Mouse (Mus musculus) spleen, adult 2 months (tissue): ENCODE data around the gene Fam24b. TPM values are rescaled to one million over a fixed set of nuclear protein-coding genes. Genes with fewer than 3 reads are reported as not detected.
A peak's percentile ranks its signal among the peaks of the same experiment; 100 is the strongest.

Experiments
- DNase-seq, 2 experiments: peaks; one replicate each; pipeline versions ENCODE4 v3.0.0 to v3.0.0-alpha.2; 2012 to 2021; ENCODE audit warnings: low spot score in 2 of 2, low read depth in 1 of 2
- H3K27ac ChIP-seq: fragments of 200-500 bp; 2 replicates; pipeline ENCODE4 v1.5.1; 2012; ENCODE audit warnings: low read length, inconsistent platforms; ENCODE audit not compliant: insufficient read depth
- H3K27me3 ChIP-seq: fragments of 200-500 bp; 2 replicates; pipeline ENCODE4 v1.6.1; 2012; ENCODE audit warnings: mild to moderate bottlenecking, moderate library complexity, low read length, inconsistent platforms; ENCODE audit not compliant: control insufficient read depth, insufficient read depth
- H3K36me3 ChIP-seq: fragments of 200-500 bp; 2 replicates; pipeline ENCODE4 v1.6.1; 2012; ENCODE audit warnings: mild to moderate bottlenecking, low read length, inconsistent platforms; ENCODE audit not compliant: control insufficient read depth, insufficient read depth
- H3K4me1 ChIP-seq: fragments of 200-500 bp; 2 replicates; pipeline ENCODE4 v1.6.1; 2011; ENCODE audit warnings: inconsistent platforms; ENCODE audit not compliant: control insufficient read depth, insufficient read depth, insufficient read length
- H3K4me3 ChIP-seq: fragments of 200-500 bp; 2 replicates; pipeline ENCODE4 v1.5.1; 2011; ENCODE audit warnings: mild to moderate bottlenecking, inconsistent platforms; ENCODE audit not compliant: insufficient read depth, insufficient read length; ENCODE audit errors: extremely low read depth
- CTCF ChIP-seq: fragments of 200-500 bp; IDR thresholded peaks from 2 replicates; pipeline ENCODE4 v1.5.1; 2011; ENCODE audit warnings: mild to moderate bottlenecking, inconsistent platforms; ENCODE audit not compliant: insufficient read depth, insufficient read length, insufficient replicate concordance; ENCODE audit errors: extremely low read depth
- POLR2A ChIP-seq: fragments of 200-500 bp; IDR thresholded peaks from 2 replicates; pipeline ENCODE4 v1.6.1; 2011; ENCODE audit warnings: low read depth, low read length, inconsistent platforms
- WGBS: fragments of 180-500 bp; shearing (Covaris S2); methylation state at CpG from one replicate; pipeline ENCODE4 v1.1.7; 2018; 5-methylcytosine and 5-hydroxymethylcytosine counted together
- polyA plus RNA-seq: library from polyadenylated mRNA; depleted of rRNA; stranded (reverse); fragments of >200 nt; gene quantifications from 2 replicates; pipeline ENCODE4 v1.2.3, GENCODE M21; 2012; rRNA removed

Gene Fam24b
- not detected in 2 replicates for polyA plus RNA-seq

DNA sequence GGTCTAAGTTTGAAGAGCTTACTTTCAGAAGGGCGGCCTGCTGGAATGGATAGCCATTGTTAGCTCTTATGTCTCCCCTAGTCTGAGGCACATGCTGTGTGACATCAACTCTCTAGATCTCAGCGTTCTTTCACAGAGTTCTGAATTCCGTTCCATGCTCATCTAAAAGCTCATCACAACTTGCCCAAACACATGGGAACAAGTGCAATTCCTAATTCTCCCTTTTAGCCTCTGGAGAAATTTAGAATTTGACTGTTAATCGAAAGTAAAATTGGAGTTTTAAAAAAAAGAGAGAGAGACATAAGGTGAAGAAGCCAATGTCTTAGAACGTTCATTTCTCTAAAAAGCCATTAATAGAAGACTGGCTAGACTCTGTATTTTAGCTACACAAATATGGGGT lies at the start of gene Fam24b:
TSS of gene Fam24b (minus strand) at position 101 of the 400 bp plus-strand sequence.
- no peak for TF ChIP-seq POLR2A
- TF ChIP-seq CTCF = no peak
- WGBS = 92% methylated on average over 5 of the region's 5 CpGs
- H3K27me3 ChIP-seq = no peaks in the 10 kb centered on the region
- DNase-seq = no peak
- no peak within 1 kb of the TSS for H3K4me3 ChIP-seq
- H3K4me1 ChIP-seq = no peaks in the 10 kb centered on the region
- no peaks in the 10 kb centered on the region for H3K36me3 ChIP-seq
- no peak within 1 kb of the TSS for H3K27ac ChIP-seq

DNA sequence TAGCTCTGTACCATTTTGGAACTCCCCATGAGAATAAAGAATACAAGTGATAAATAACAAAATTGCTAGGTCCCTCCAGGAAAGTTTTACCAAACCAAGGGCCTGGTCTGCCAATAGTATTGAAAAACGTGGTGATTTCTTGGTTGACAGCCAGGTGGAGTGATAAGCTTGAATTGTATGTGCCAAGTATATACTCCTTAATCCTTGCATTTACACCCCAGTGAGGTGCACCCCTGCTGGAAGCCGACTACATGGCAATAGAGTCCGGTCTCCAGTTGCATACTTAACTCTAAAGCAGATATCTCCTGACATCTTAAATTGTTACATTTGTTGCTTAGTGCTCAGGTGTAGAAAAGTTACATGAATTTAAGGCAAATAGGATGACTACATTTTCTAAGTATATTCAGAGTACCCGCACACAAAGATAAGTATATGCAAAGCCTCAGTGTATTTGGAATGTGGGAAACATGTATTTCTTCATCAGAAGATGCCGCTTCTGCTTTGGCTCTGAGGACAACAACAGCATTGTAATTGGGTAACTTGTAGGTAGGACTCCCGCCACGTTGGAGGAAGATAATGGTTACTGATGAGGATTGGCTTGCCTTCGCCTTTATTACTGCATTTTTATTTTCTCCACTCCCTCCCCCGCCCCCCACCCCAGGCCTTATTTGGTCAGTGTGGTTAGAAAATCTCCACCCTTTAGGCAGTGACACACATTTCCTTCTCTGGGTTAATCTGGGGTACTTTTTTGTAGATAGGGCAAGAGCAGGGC lies 42.8 kb upstream of the Fam24b start:
- no peak for DNase-seq
- Histone ChIP-seq H3K4me1 (no peaks in the 10 kb centered on the region; the same call in 1 of the 2 replicates), H3K4me3 (no peak overlapping the region), H3K27me3 (no peaks in the 10 kb centered on the region), H3K36me3 (no peaks in the 10 kb centered on the region), H3K27ac (no peak overlapping the region)
- WGBS = 71% methylated on average over 9 of the region's 9 CpGs
- no peak for TF ChIP-seq CTCF
- no peak for TF ChIP-seq POLR2A

DNA sequence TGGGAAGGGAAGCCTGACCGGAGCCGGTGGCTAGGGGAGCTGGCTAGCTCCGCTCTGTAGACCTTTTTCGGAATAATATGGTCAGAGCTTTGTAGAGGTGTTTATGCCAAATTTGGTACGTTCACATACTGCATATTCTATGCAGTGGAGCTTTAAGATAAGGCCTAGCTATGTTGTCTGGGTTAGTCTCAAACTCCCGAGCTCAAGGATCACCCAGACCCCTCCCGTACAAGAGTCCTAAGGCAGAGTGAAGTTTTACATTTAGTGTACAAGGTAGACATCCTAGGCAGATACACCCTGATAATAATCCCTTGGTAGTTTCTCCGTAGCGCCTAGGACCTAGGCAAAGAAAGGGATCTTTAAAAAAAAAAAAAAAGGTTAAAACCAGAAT lies 42.1 kb upstream of the Fam24b start:
- no peak for TF ChIP-seq POLR2A
- TF ChIP-seq CTCF = no peak
- Histone ChIP-seq H3K36me3 (no peaks in the 10 kb centered on the region), H3K4me1 (no peaks in the 10 kb centered on the region; the same call in 1 of the 2 replicates), H3K4me3 (peak overlapping the region; percentile 81), H3K27me3 (no peaks in the 10 kb centered on the region), H3K27ac (peak overlapping the region; percentile 82)
- DNase-seq = no peak
- 14% methylated on average over 9 of the region's 9 CpGs for WGBS

DNA sequence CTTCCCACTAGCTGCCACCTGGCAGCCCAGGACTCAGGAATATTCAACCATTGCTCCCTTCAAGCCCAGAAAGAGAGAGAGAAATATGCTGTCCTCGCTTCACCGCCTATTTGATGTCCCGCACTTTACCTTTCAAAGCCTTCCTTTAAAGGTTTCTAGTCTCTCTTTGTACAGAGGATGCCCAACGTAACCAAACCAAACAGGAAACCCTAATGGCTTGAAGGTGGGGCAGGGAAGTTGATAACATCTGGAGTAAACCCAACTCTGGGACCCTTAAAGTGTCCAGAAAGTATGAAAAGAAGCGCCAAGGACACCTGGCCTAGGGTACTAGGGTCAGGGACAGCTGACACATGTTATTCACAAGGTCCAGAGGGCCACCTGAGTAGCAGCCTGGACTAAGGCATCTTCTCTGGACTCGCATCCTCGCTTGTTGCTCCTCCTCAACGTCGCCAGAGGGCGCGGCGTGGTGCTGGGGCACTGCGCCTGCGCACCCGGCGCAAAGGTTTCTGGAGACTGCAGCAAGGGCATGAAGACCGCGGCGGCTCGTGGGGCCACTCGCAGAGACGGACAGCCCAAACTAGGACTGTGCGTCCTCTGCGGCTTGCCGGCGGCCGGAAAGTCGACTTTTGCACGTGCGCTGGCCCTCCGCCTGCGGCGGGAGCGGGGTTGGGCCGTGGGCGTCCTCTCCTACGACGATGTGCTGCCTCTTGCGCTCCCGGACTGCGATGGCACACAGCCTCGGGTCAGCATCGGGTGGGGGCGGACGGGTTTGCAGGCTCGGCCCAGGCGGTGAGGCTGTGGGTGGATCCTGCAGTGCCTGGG lies 41.5 kb upstream of the Fam24b start, which contains the start of gene Pstk:
TSS of gene Pstk (plus strand) at position 494 of the 822 bp plus-strand sequence.
- H3K27ac ChIP-seq = peak within 1 kb of the TSS; percentile 82
- peak; percentile 72 to 82 for DNase-seq
- peak; percentile 69 for TF ChIP-seq POLR2A
- TF ChIP-seq CTCF = peak; percentile 85
- H3K27me3 ChIP-seq = no peaks in the 10 kb centered on the region
- peak within 1 kb of the TSS; percentile 81 for H3K4me3 ChIP-seq
- WGBS = 1% methylated on average over 46 of the region's 47 CpGs
- H3K36me3 ChIP-seq = no peaks in the 10 kb centered on the region
- H3K4me1 ChIP-seq = no peaks in the 10 kb centered on the region; the same call in 1 of the 2 replicates

DNA sequence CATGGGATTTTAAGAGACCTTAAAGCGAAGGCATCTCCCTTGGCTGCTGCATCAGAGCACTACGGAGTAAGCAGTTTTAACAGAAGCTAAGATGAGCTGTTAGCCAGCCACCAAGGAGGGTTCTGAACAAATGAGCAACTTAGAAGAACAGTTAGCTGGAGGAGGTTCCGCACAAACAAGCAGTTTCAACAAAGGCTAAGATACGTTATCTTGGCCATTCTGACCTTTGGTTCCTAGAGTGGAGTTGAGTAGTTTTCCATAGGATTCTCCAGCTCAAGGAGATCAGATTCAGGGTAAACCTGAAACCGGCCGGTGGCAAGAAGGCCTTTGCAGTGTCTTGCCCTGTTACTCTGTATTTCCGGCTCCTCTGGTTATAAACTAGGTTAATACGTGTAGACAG lies 34.8 kb upstream of the Fam24b start:
- Histone ChIP-seq H3K27ac (no peak overlapping the region), H3K27me3 (no peaks in the 10 kb centered on the region), H3K4me1 (peaks cover 3% of the 10 kb centered on the region; the same call in 1 of the 2 replicates), H3K4me3 (no peak overlapping the region), H3K36me3 (peaks cover 1% of the 10 kb centered on the region; the same call in 1 of the 2 replicates)
- no peak for TF ChIP-seq POLR2A
- no peak for TF ChIP-seq CTCF
- DNase-seq = no peak
- 96% methylated on average over 8 of the region's 8 CpGs for WGBS

DNA sequence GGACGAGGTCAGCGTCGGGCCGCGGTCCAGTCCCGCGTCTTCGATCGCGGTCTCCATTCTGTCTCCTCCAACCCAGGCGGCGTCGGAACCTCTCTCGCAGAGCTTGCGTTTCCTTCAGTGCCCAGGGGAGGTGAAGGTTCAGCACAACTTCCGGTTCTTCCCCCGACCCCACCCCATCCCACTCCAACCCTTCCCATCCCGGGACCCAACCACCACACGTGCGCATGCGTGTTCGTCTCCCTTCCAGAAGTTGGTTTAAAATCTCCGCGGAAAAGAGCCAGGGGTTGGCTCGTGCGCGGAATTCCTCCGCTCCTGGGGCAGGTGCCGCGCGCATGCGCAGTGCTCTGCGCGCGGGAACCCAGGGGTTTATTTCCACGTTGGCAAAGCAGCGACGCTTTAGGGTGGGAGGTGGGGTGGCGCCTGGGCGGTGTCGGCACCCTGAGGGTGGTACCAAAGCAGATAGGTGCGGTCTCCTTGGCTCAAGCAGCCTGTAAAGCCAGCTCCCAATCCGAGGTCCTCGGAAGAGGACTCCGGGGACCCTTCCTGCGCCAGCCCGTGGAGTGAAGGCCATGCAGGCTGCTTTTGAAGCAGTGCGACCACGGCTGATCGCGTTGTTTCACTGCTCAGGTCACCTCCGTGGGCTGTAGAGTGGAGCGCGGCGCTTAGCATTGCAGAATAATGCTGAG lies 33.4 kb upstream of the Fam24b start, which contains the start of gene 2310057M21Rik:
TSS of gene 2310057M21Rik (minus strand) at position 145 of the 686 bp plus-strand sequence.
- Histone ChIP-seq H3K4me1 (peaks cover 3% of the 10 kb centered on the region; the same call in 1 of the 2 replicates), H3K4me3 (peak within 1 kb of the TSS; percentile 98), H3K27me3 (no peaks in the 10 kb centered on the region), H3K36me3 (peaks cover 1% of the 10 kb centered on the region; the same call in 1 of the 2 replicates), H3K27ac (peak within 1 kb of the TSS; percentile 89)
- WGBS = under 1% methylated on average over 55 of the region's 55 CpGs
- TF ChIP-seq CTCF = no peak
- no peak; the same call in 1 of the 2 replicates for TF ChIP-seq POLR2A
- DNase-seq = peak; percentile 78 to 84
